Mouse (Mus musculus) heart, embryonic 15.5 days (tissue): Measurements from ENCODE around the gene Gm9970. TPM values are rescaled to one million over a fixed set of nuclear protein-coding genes. Genes with fewer than 3 reads are reported as not detected.

Experiments used
- ATAC-seq: fragments of 200-750 bp; cut with Nextera tagmentation; replicated peaks from 2 replicates; pipeline ENCODE4 v1.8.0; 2017; ENCODE audit warnings: low read depth, moderate TSS enrichment; ENCODE audit not compliant: insufficient number of reproducible peaks, insufficient read depth, low FRiP score
- H3K27ac ChIP-seq: fragments of 300-500 bp; sonication (generic); 2 replicates; pipeline ENCODE4 v1.5.1; 2015; ENCODE audit warnings: mild to moderate bottlenecking, inconsistent platforms
- H3K27me3 ChIP-seq: fragments of 300-500 bp; sonication (generic); 2 replicates; pipeline ENCODE4 v1.6.1; 2015; ENCODE audit warnings: inconsistent platforms
- H3K36me3 ChIP-seq: fragments of 300-500 bp; sonication (generic); 2 replicates; pipeline ENCODE4 v1.6.1; 2015; ENCODE audit warnings: mild to moderate bottlenecking, inconsistent platforms
- H3K4me1 ChIP-seq: fragments of 300-500 bp; sonication (generic); replicated peaks from 2 replicates; pipeline ENCODE4 v1.6.1; 2015; ENCODE audit warnings: inconsistent platforms
- H3K4me2 ChIP-seq: fragments of 300-500 bp; sonication (generic); 2 replicates; pipeline ENCODE4 v1.6.1; 2015; ENCODE audit warnings: inconsistent platforms, mild to moderate bottlenecking, moderate library complexity
- H3K4me3 ChIP-seq: fragments of 300-500 bp; sonication (generic); 2 replicates; pipeline ENCODE4 v1.5.1; 2015; ENCODE audit warnings: mild to moderate bottlenecking, inconsistent platforms
- H3K9ac ChIP-seq: fragments of 300-500 bp; sonication (generic); 2 replicates; pipeline ENCODE4 v1.6.1; 2015; ENCODE audit warnings: mild to moderate bottlenecking, inconsistent platforms
- H3K9me3 ChIP-seq: fragments of 300-500 bp; sonication (generic); replicated peaks from 2 replicates; pipeline ENCODE4 v1.6.1; 2016; ENCODE audit warnings: inconsistent platforms
- WGBS: fragments of 180-500 bp; shearing (Covaris S2); methylation state at CpG from one replicate; pipeline ENCODE4 v1.1.7; 2015; ENCODE audit warnings: mixed read lengths; 5-methylcytosine and 5-hydroxymethylcytosine counted together
- polyA plus RNA-seq: library from polyadenylated mRNA; unstranded; fragments of >200 nt; fragmentation: Nextera tagmentation; extraction: Ambion mirVana; gene quantifications from 2 replicates; pipeline ENCODE4 v1.2.1, GENCODE M21; 2015

Gm9970 gene
- polyA plus RNA-seq, 1 experiment from 2014 or later, result 0.25 TPM

- peak within 1 kb of the TSS; percentile 74 for H3K4me3 ChIP-seq
- under 1% methylated on average over 53 of the region's 53 CpGs for WGBS
- no peaks in the 10 kb centered on the region; the same call in 1 of the 2 replicates for H3K9me3 ChIP-seq
- H3K27me3 ChIP-seq, result no peaks in the 10 kb centered on the region
- H3K4me2 ChIP-seq, result peak within 1 kb of the TSS; percentile 77
- H3K27ac ChIP-seq, result peak within 1 kb of the TSS; percentile 78
- H3K9ac ChIP-seq, result peak within 1 kb of the TSS; percentile 82
- H3K36me3 ChIP-seq, result peaks cover 74% of the 10 kb centered on the region
- ATAC-seq, result peak; percentile 97
- H3K4me1 ChIP-seq, result peaks cover 25% of the 10 kb centered on the region
Measured at GRCm38 (mm10) chr5:31201742-31202590, 39.1 kb downstream of the Gm9970 start, which contains the start of gene Zfp513. TSS of gene Zfp513 (minus strand) at chr5:31202303.

- 15% methylated on average over 13 of the region's 13 CpGs for WGBS
- H3K36me3 ChIP-seq, result peaks cover 76% of the 10 kb centered on the region
- no peak for ATAC-seq
Measured at GRCm38 (mm10) chr5:31201042-31201741, 39.8 kb downstream of the Gm9970 start.

GRCm38 (mm10) chr5:31200327-31200768 is 40.7 kb downstream of the Gm9970 start:
- WGBS, result 84% methylated on average over 27 of the region's 27 CpGs
- Histone ChIP-seq H3K36me3 (peaks cover 77% of the 10 kb centered on the region), H3K4me3 (peak overlapping the region; percentile 74; the same call in 1 of the 2 replicates), H3K4me2 (peak overlapping the region; percentile 74), H3K9ac (0 out of 2 replicates have a peak overlapping the region, but pooled peaks have one; percentile 82), H3K9me3 (no peaks in the 10 kb centered on the region; the same call in 1 of the 2 replicates), H3K4me1 (peaks cover 25% of the 10 kb centered on the region), H3K27me3 (no peaks in the 10 kb centered on the region), H3K27ac (no peak overlapping the region)
- ATAC-seq, result no peak

More at GRCm38 (mm10) chr5:31201042-31201741, 39.8 kb downstream of the Gm9970 start:
- Histone ChIP-seq H3K27me3 (no peaks in the 10 kb centered on the region), H3K4me2 (peak overlapping the region; percentile 74), H3K27ac (peak overlapping the region; percentile 72), H3K9me3 (no peaks in the 10 kb centered on the region; the same call in 1 of the 2 replicates), H3K4me1 (peaks cover 25% of the 10 kb centered on the region), H3K4me3 (peak overlapping the region; percentile 74), H3K9ac (peak overlapping the region; percentile 82)

GRCm38 (mm10) chr5:31199893-31200292 is 41.1 kb downstream of the Gm9970 start:
- no peak overlapping the region for H3K9ac ChIP-seq
- WGBS, result 81% methylated on average over 9 of the region's 9 CpGs
- no peaks in the 10 kb centered on the region; the same call in 1 of the 2 replicates for H3K9me3 ChIP-seq
- H3K27ac ChIP-seq, result no peak overlapping the region
- H3K4me1 ChIP-seq, result peaks cover 25% of the 10 kb centered on the region
- no peak for ATAC-seq
- H3K4me3 ChIP-seq, result 0 out of 2 replicates have a peak overlapping the region, but pooled peaks have one; percentile 74
- H3K36me3 ChIP-seq, result peaks cover 77% of the 10 kb centered on the region
- H3K27me3 ChIP-seq, result no peaks in the 10 kb centered on the region
- no peak overlapping the region for H3K4me2 ChIP-seq

- 90% methylated on average over 19 of the region's 19 CpGs for WGBS
- Histone ChIP-seq H3K4me3 (no peak overlapping the region), H3K27me3 (no peaks in the 10 kb centered on the region), H3K9me3 (no peaks in the 10 kb centered on the region; the same call in 1 of the 2 replicates), H3K36me3 (peaks cover 77% of the 10 kb centered on the region), H3K9ac (no peak overlapping the region), H3K4me1 (peaks cover 29% of the 10 kb centered on the region), H3K27ac (no peak overlapping the region), H3K4me2 (no peak overlapping the region)
- ATAC-seq, result no peak
Measured at GRCm38 (mm10) chr5:31199321-31199892, 41.6 kb downstream of the Gm9970 start.

- WGBS, result 84% methylated on average over 5 of the region's 5 CpGs
- Histone ChIP-seq H3K4me3 (no peak overlapping the region), H3K9ac (no peak overlapping the region), H3K36me3 (peaks cover 71% of the 10 kb centered on the region), H3K27me3 (no peaks in the 10 kb centered on the region), H3K4me1 (peaks cover 35% of the 10 kb centered on the region), H3K4me2 (no peak overlapping the region), H3K27ac (no peak overlapping the region), H3K9me3 (no peaks in the 10 kb centered on the region; the same call in 1 of the 2 replicates)
- no peak for ATAC-seq
Measured at GRCm38 (mm10) chr5:31198616-31199320, 42.3 kb downstream of the Gm9970 start.

- no peaks in the 10 kb centered on the region; the same call in 1 of the 2 replicates for H3K9me3 ChIP-seq
- WGBS, result 76% methylated on average over 9 of the region's 9 CpGs
- no peak overlapping the region for H3K27ac ChIP-seq
- H3K36me3 ChIP-seq, result peaks cover 66% of the 10 kb centered on the region
- H3K4me1 ChIP-seq, result peaks cover 36% of the 10 kb centered on the region
- no peak for ATAC-seq
- H3K4me3 ChIP-seq, result no peak overlapping the region
- H3K9ac ChIP-seq, result no peak overlapping the region
- H3K27me3 ChIP-seq, result no peaks in the 10 kb centered on the region
- H3K4me2 ChIP-seq, result no peak overlapping the region
Measured at GRCm38 (mm10) chr5:31198170-31198569, 42.9 kb downstream of the Gm9970 start.

GRCm38 (mm10) chr5:31197072-31197471 is 44.0 kb downstream of the Gm9970 start:
- H3K4me2 ChIP-seq, result no peak overlapping the region
- H3K4me3 ChIP-seq, result no peak overlapping the region
- peaks cover 62% of the 10 kb centered on the region for H3K36me3 ChIP-seq
- H3K9ac ChIP-seq, result no peak overlapping the region
- ATAC-seq, result no peak
- H3K9me3 ChIP-seq, result no peaks in the 10 kb centered on the region; the same call in 1 of the 2 replicates
- 93% methylated on average over 12 of the region's 12 CpGs for WGBS
- no peaks in the 10 kb centered on the region for H3K27me3 ChIP-seq
- peaks cover 32% of the 10 kb centered on the region for H3K4me1 ChIP-seq
- no peak overlapping the region for H3K27ac ChIP-seq

GRCm38 (mm10) chr5:31196207-31196606 is 44.8 kb downstream of the Gm9970 start:
- ATAC-seq, result no peak
- WGBS, result 90% methylated on average over 10 of the region's 10 CpGs
- peaks cover 64% of the 10 kb centered on the region for H3K36me3 ChIP-seq

GRCm38 (mm10) chr5:31195671-31196070 is 45.4 kb downstream of the Gm9970 start:
- Histone ChIP-seq H3K9me3 (no peaks in the 10 kb centered on the region; the same call in 1 of the 2 replicates), H3K4me2 (no peak overlapping the region), H3K4me3 (no peak overlapping the region), H3K36me3 (peaks cover 70% of the 10 kb centered on the region), H3K4me1 (peaks cover 35% of the 10 kb centered on the region), H3K27me3 (no peaks in the 10 kb centered on the region), H3K27ac (no peak overlapping the region), H3K9ac (no peak overlapping the region)
- no peak for ATAC-seq
- 82% methylated on average over 4 of the region's 4 CpGs for WGBS

More at GRCm38 (mm10) chr5:31196207-31196606, 44.8 kb downstream of the Gm9970 start:
- H3K4me1 ChIP-seq, result peaks cover 38% of the 10 kb centered on the region
- no peak overlapping the region for H3K9ac ChIP-seq
- H3K4me3 ChIP-seq, result no peak overlapping the region
- H3K9me3 ChIP-seq, result no peaks in the 10 kb centered on the region; the same call in 1 of the 2 replicates
- no peak overlapping the region for H3K27ac ChIP-seq
- no peaks in the 10 kb centered on the region for H3K27me3 ChIP-seq
- H3K4me2 ChIP-seq, result no peak overlapping the region
